Mouse (Mus musculus) megakaryocyte, embryonic 14.5 days (primary cell): ENCODE results near the gene Adam33. TPM values are rescaled to one million over a fixed set of nuclear protein-coding genes. Genes with fewer than 3 reads are reported as not detected.

Experiments
- H3K27me3 ChIP-seq: replicated peaks from 2 replicates; pipeline ENCODE3; 2012; ENCODE audit warnings: inconsistent platforms
- H3K36me3 ChIP-seq: replicated peaks from 2 replicates; pipeline ENCODE3; 2012; ENCODE audit warnings: low read length, inconsistent platforms, mixed read lengths
- H3K4me1 ChIP-seq: 2 replicates; pipeline ENCODE4 v1.6.1; 2012; ENCODE audit warnings: inconsistent platforms
- H3K4me3 ChIP-seq: replicated peaks from 2 replicates; pipeline ENCODE3; 2012; ENCODE audit warnings: moderate library complexity, mild to moderate bottlenecking, inconsistent platforms
- H3K9me3 ChIP-seq: 2 replicates; pipeline ENCODE4 v1.6.1; 2012; ENCODE audit warnings: inconsistent platforms
- FLI1 ChIP-seq: IDR thresholded peaks from 2 replicates; pipeline ENCODE4 v1.6.1; 2012; ENCODE audit warnings: low read length, inconsistent platforms, mixed read lengths
- GATA1 ChIP-seq: IDR thresholded peaks from 3 replicates; pipeline ENCODE4 v1.6.1; 2012; ENCODE audit warnings: mixed read lengths, low read length, inconsistent platforms, borderline replicate concordance
- polyA plus RNA-seq: library from polyadenylated mRNA; stranded (reverse); fragments of >175 nt; gene quantifications from 2 replicates; pipeline ENCODE4 v1.2.3, GENCODE M21; 2012; ENCODE audit warnings: low replicate concordance; ENCODE audit not compliant: insufficient read depth

The Adam33 gene
- polyA plus RNA-seq, 1 experiment, result 1.9 TPM

- H3K9me3 ChIP-seq, result peaks cover 11% of the 10 kb centered on the region
- peaks cover 18% of the 10 kb centered on the region for H3K36me3 ChIP-seq
- no peak overlapping the region for H3K4me3 ChIP-seq
- TF ChIP-seq GATA1 (no peak), FLI1 (no peak)
- H3K27me3 ChIP-seq, result peaks cover 6% of the 10 kb centered on the region
- H3K4me1 ChIP-seq, result peaks cover 57% of the 10 kb centered on the region
Observed at GRCm38 (mm10) chr2:131030998-131031397, 32.6 kb downstream of the Adam33 start.

GRCm38 (mm10) chr2:131030561-131030960 lies 33.1 kb downstream of the Adam33 start:
- TF ChIP-seq FLI1, result no peak
- no peak for TF ChIP-seq GATA1
- Histone ChIP-seq H3K4me1 (peaks cover 58% of the 10 kb centered on the region), H3K4me3 (no peak overlapping the region), H3K9me3 (peaks cover 11% of the 10 kb centered on the region), H3K27me3 (peaks cover 5% of the 10 kb centered on the region), H3K36me3 (peaks cover 23% of the 10 kb centered on the region)

GRCm38 (mm10) chr2:131029065-131029935 lies 34.3 kb downstream of the Adam33 start:
- Histone ChIP-seq H3K4me3 (peak overlapping the region; percentile 74), H3K9me3 (peaks cover 11% of the 10 kb centered on the region), H3K36me3 (peaks cover 29% of the 10 kb centered on the region), H3K27me3 (peaks cover 2% of the 10 kb centered on the region), H3K4me1 (peaks cover 67% of the 10 kb centered on the region)
- TF ChIP-seq GATA1 (no peak), FLI1 (no peak)

GRCm38 (mm10) chr2:131026941-131027340 lies 36.7 kb downstream of the Adam33 start:
- Histone ChIP-seq H3K9me3 (no peaks in the 10 kb centered on the region), H3K4me3 (no peak overlapping the region)
- TF ChIP-seq FLI1, result no peak
- no peak for TF ChIP-seq GATA1

GRCm38 (mm10) chr2:131025230-131025629 lies 38.4 kb downstream of the Adam33 start:
- H3K4me1 ChIP-seq, result peaks cover 76% of the 10 kb centered on the region
- H3K9me3 ChIP-seq, result no peaks in the 10 kb centered on the region
- peaks cover 60% of the 10 kb centered on the region for H3K36me3 ChIP-seq
- TF ChIP-seq GATA1, result no peak
- no peak for TF ChIP-seq FLI1
- H3K27me3 ChIP-seq, result no peaks in the 10 kb centered on the region
- peak overlapping the region; percentile 51 for H3K4me3 ChIP-seq

More at GRCm38 (mm10) chr2:131026941-131027340, 36.7 kb downstream of the Adam33 start:
- peaks cover 49% of the 10 kb centered on the region for H3K36me3 ChIP-seq
- peaks cover 81% of the 10 kb centered on the region for H3K4me1 ChIP-seq
- no peaks in the 10 kb centered on the region for H3K27me3 ChIP-seq

- H3K9me3 ChIP-seq, result no peaks in the 10 kb centered on the region
- H3K4me3 ChIP-seq, result no peak overlapping the region
- TF ChIP-seq FLI1, result no peak
- peaks cover 26% of the 10 kb centered on the region for H3K4me1 ChIP-seq
- H3K27me3 ChIP-seq, result no peaks in the 10 kb centered on the region
- H3K36me3 ChIP-seq, result peaks cover 68% of the 10 kb centered on the region
Observed at GRCm38 (mm10) chr2:131010566-131010965, 53.0 kb downstream of the Adam33 start.

GRCm38 (mm10) chr2:131009123-131009522 lies 54.5 kb downstream of the Adam33 start:
- Histone ChIP-seq H3K27me3 (no peaks in the 10 kb centered on the region), H3K4me1 (peaks cover 26% of the 10 kb centered on the region), H3K4me3 (no peak overlapping the region), H3K9me3 (no peaks in the 10 kb centered on the region), H3K36me3 (peaks cover 66% of the 10 kb centered on the region)
- TF ChIP-seq GATA1 (no peak), FLI1 (no peak)

Other genes with a start within 250 kb of the Adam33 start
- 0.98 and 1.4 TPM in 2 replicates for gene 4930402H24Rik, start 157.4 kb downstream of the Adam33 start, polyA plus RNA-seq
- 0.73 and 1.2 TPM in 2 replicates for gene Atrn, start 157.3 kb downstream of the Adam33 start, polyA plus RNA-seq
- 1.3 TPM in 1 of 2 replicates, not detected in the other for gene Gfra4, start 20.7 kb downstream of the Adam33 start, polyA plus RNA-seq
- gene Siglec1, start 23.0 kb upstream of the Adam33 start, polyA plus RNA-seq, result 7.1 and 11.8 TPM in 2 replicates
- gene Hspa12b, start 63.5 kb upstream of the Adam33 start, polyA plus RNA-seq, result 0.36 TPM in 1 of 2 replicates, not detected in the other
- not detected in 2 replicates for gene Gm11037, start 69.7 kb upstream of the Adam33 start, polyA plus RNA-seq
- 322 and 610 TPM in 2 replicates for gene 1700037H04Rik, start 96.3 kb upstream of the Adam33 start, polyA plus RNA-seq
- gene Cenpb, start 116.3 kb upstream of the Adam33 start, polyA plus RNA-seq, result 147 and 259 TPM in 2 replicates
- 10.8 and 13.1 TPM in 2 replicates for gene Cdc25b, start 123.1 kb upstream of the Adam33 start, polyA plus RNA-seq
- 1.5 and 1.7 TPM in 2 replicates for gene Spef1, start 123.5 kb upstream of the Adam33 start, polyA plus RNA-seq
- gene Ap5s1, start 143.3 kb upstream of the Adam33 start, polyA plus RNA-seq, result 7.7 and 14.6 TPM in 2 replicates
- 12.8 and 15.6 TPM in 2 replicates for gene Mavs, start 170.2 kb upstream of the Adam33 start, polyA plus RNA-seq
- gene Pank2, start 198.7 kb upstream of the Adam33 start, polyA plus RNA-seq, result 8.5 and 15.6 TPM in 2 replicates